Mouse (Mus musculus): Measurements from ENCODE around the gene Kremen2. TPM values are rescaled to one million over a fixed set of nuclear protein-coding genes. Genes with fewer than 3 reads are reported as not detected.
A peak's percentile ranks its signal among the peaks of the same experiment; 100 is the strongest.

Kremen2 gene
- polyA plus RNA-seq, 1 experiment: not detected

GRCm38 (mm10) chr17:23699131-23700077, 46.2 kb downstream of the Kremen2 start:
- Histone ChIP-seq H3K27ac (ENCODE audit: insufficient read depth, low read depth, low read length) (no peak overlapping the region), H3K4me1 (ENCODE audit: control insufficient read depth, insufficient read depth, low read length) (no peaks in the 10 kb centered on the region), H3K4me3 (ENCODE audit: insufficient read depth, low read length) (peak overlapping the region; percentile 59)
- TF ChIP-seq POLR2A (IDR thresholded peaks at IDR 0.05; ENCODE audit: borderline replicate concordance, low read depth, low read length): no peak
- TF ChIP-seq CTCF (IDR thresholded peaks at IDR 0.05; ENCODE audit: low read depth, low read length): no peak

GRCm38 (mm10) chr17:23695801-23696200, 49.8 kb downstream of the Kremen2 start:
- TF ChIP-seq POLR2A (IDR thresholded peaks at IDR 0.05; ENCODE audit: borderline replicate concordance, low read depth, low read length) (no peak), CTCF (IDR thresholded peaks at IDR 0.05; ENCODE audit: low read depth, low read length) (no peak)
- H3K4me3 ChIP-seq (ENCODE audit: insufficient read depth, low read length): no peak overlapping the region
- H3K27ac ChIP-seq (ENCODE audit: insufficient read depth, low read depth, low read length): no peak overlapping the region
- H3K4me1 ChIP-seq (ENCODE audit: control insufficient read depth, insufficient read depth, low read length): no peaks in the 10 kb centered on the region

GRCm38 (mm10) chr17:23694491-23694890, 51.1 kb downstream of the Kremen2 start:
- H3K4me3 ChIP-seq (ENCODE audit: insufficient read depth, low read length): no peak overlapping the region
- no peak for TF ChIP-seq CTCF (IDR thresholded peaks at IDR 0.05; ENCODE audit: low read depth, low read length)
- no peak for TF ChIP-seq POLR2A (IDR thresholded peaks at IDR 0.05; ENCODE audit: borderline replicate concordance, low read depth, low read length)
- H3K27ac ChIP-seq (ENCODE audit: insufficient read depth, low read depth, low read length): no peak overlapping the region
- H3K4me1 ChIP-seq (ENCODE audit: control insufficient read depth, insufficient read depth, low read length): no peaks in the 10 kb centered on the region

Other genes starting within 250 kb of the Kremen2 start
- gene Zfp213, start 181.6 kb downstream of the Kremen2 start, polyA plus RNA-seq (2012; ENCODE audit: insufficient read depth, insufficient read length, missing spikeins): 2.6 and 4.1 TPM in 2 replicates
- 1.2 and 1.3 TPM in 2 replicates for gene Zfp13, start 146.3 kb downstream of the Kremen2 start, polyA plus RNA-seq (2012; ENCODE audit: insufficient read depth, insufficient read length, missing spikeins)
- gene Zscan10, start 145.0 kb downstream of the Kremen2 start, polyA plus RNA-seq (2012; ENCODE audit: insufficient read depth, insufficient read length, missing spikeins): not detected in 2 replicates
- 0.38 and 0.41 TPM in 2 replicates for gene Mmp25, start 100.6 kb downstream of the Kremen2 start, polyA plus RNA-seq (2012; ENCODE audit: insufficient read depth, insufficient read length, missing spikeins)
- not detected in 2 replicates for gene Bicdl2, start 85.3 kb downstream of the Kremen2 start, polyA plus RNA-seq (2012; ENCODE audit: insufficient read depth, insufficient read length, missing spikeins)
- 101 and 118 TPM in 2 replicates for gene Hcfc1r1, start 72.2 kb downstream of the Kremen2 start, polyA plus RNA-seq (2012; ENCODE audit: insufficient read depth, insufficient read length, missing spikeins)
- gene Thoc6, start 72.0 kb downstream of the Kremen2 start, polyA plus RNA-seq (2012; ENCODE audit: insufficient read depth, insufficient read length, missing spikeins): 20.9 and 23.4 TPM in 2 replicates
- 4.9 and 5.6 TPM in 2 replicates for gene Tnfrsf12a, start 68.4 kb downstream of the Kremen2 start, polyA plus RNA-seq (2012; ENCODE audit: insufficient read depth, insufficient read length, missing spikeins)
- not detected in 2 replicates for gene Cldn6, start 66.6 kb downstream of the Kremen2 start, polyA plus RNA-seq (2012; ENCODE audit: insufficient read depth, insufficient read length, missing spikeins)
- not detected in 2 replicates for gene Cldn9, start 61.8 kb downstream of the Kremen2 start, polyA plus RNA-seq (2012; ENCODE audit: insufficient read depth, insufficient read length, missing spikeins)
- gene 1520401A03Rik, start 23.1 kb downstream of the Kremen2 start, polyA plus RNA-seq (2012; ENCODE audit: insufficient read depth, insufficient read length, missing spikeins): not detected in 2 replicates
- gene Pkmyt1, start 19.5 kb downstream of the Kremen2 start, polyA plus RNA-seq (2012; ENCODE audit: insufficient read depth, insufficient read length, missing spikeins): 17.3 and 20.1 TPM in 2 replicates
- 13.9 TPM in 2 replicates for gene Paqr4, start 5.0 kb downstream of the Kremen2 start, polyA plus RNA-seq (2012; ENCODE audit: insufficient read depth, insufficient read length, missing spikeins)
- gene Flywch1, start 25.8 kb upstream of the Kremen2 start, polyA plus RNA-seq (2012; ENCODE audit: insufficient read depth, insufficient read length, missing spikeins): 20.4 and 21.3 TPM in 2 replicates
- gene Flywch2, start 40.2 kb upstream of the Kremen2 start, polyA plus RNA-seq (2012; ENCODE audit: insufficient read depth, insufficient read length, missing spikeins): 1.6 and 1.8 TPM in 2 replicates
- 502 and 543 TPM in 2 replicates for gene Srrm2, start 44.7 kb upstream of the Kremen2 start, polyA plus RNA-seq (2012; ENCODE audit: insufficient read depth, insufficient read length, missing spikeins)
- gene Elob, start 83.3 kb upstream of the Kremen2 start, polyA plus RNA-seq (2012; ENCODE audit: insufficient read depth, insufficient read length, missing spikeins): 240 and 243 TPM in 2 replicates
- not detected in 2 replicates for gene Prss33, start 90.2 kb upstream of the Kremen2 start, polyA plus RNA-seq (2012; ENCODE audit: insufficient read depth, insufficient read length, missing spikeins)
- not detected in 2 replicates for gene Prss32, start 98.0 kb upstream of the Kremen2 start, polyA plus RNA-seq (2012; ENCODE audit: insufficient read depth, insufficient read length, missing spikeins)
- gene Prss41, start 98.3 kb upstream of the Kremen2 start, polyA plus RNA-seq (2012; ENCODE audit: insufficient read depth, insufficient read length, missing spikeins): not detected in 2 replicates
- gene Prss21, start 122.2 kb upstream of the Kremen2 start, polyA plus RNA-seq (2012; ENCODE audit: insufficient read depth, insufficient read length, missing spikeins): not detected in 2 replicates
- not detected in 2 replicates for gene Dcpp1, start 135.0 kb upstream of the Kremen2 start, polyA plus RNA-seq (2012; ENCODE audit: insufficient read depth, insufficient read length, missing spikeins)
- not detected in 2 replicates for gene Dcpp2, start 135.0 kb upstream of the Kremen2 start, polyA plus RNA-seq (2012; ENCODE audit: insufficient read depth, insufficient read length, missing spikeins)
- not detected in 2 replicates for gene Dcpp3, start 171.6 kb upstream of the Kremen2 start, polyA plus RNA-seq (2012; ENCODE audit: insufficient read depth, insufficient read length, missing spikeins)
- not detected in 2 replicates for gene Sbp, start 195.8 kb upstream of the Kremen2 start, polyA plus RNA-seq (2012; ENCODE audit: insufficient read depth, insufficient read length, missing spikeins)
- gene Sbpl, start 209.4 kb upstream of the Kremen2 start, polyA plus RNA-seq (2012; ENCODE audit: insufficient read depth, insufficient read length, missing spikeins): not detected in 2 replicates
- gene Prss30, start 234.7 kb upstream of the Kremen2 start, polyA plus RNA-seq (2012; ENCODE audit: insufficient read depth, insufficient read length, missing spikeins): 0.44 and 1.7 TPM in 2 replicates